Mouse (Mus musculus): ENCODE results near the gene Gm867. TPM values are rescaled to one million over a fixed set of nuclear protein-coding genes. Genes with fewer than 3 reads are reported as not detected.

Gm867 gene
- total RNA-seq, 2 experiments from 2014 or later, result not detected

DNA sequence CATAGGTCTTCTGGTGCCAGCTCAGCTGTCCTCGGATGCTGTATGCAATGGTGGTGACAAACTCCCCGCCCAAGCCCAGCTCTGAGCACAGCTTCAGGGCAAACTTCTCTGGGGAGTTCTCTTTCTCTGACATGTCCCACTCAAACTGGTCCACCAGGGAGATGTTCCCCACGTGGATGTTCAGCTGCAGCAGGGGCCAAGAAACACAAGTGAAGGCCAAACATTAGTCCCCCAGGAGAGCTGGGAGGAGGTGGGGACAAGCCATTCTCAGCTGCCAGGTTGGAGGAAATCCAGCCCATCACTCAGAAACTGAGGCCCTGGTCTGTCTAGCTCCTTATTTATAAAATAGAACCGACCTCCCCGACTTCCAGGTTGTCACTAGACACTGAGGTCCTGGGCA, 36.1 kb downstream of the Gm867 start:
- intact Hi-C loops (cut with DNase I), result no loop called here
- DNase-seq, result no peak

DNA sequence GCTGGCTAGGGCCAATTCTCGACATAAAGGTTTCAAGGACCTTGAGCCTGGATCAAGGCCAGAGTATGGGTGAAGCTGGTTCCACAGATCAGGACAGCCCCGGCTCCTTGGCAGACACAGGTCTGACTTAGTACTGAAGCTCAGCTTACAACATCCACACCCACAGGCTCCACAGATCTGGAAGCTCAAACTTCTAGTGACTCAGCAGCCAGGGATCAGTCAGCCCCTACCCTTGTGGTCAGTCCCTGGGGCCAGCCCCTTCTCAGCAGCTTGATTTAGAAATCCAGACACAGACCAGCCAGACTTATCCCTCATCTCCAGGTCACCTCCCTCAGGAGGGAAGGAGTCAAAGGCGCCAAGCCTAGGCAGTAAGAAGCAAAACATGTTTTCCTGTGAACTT, 41.6 kb downstream of the Gm867 start:
- DNase-seq, result peak; percentile 63 to 70
- intact Hi-C loops (cut with DNase I), result loop anchor here (2.0 kb wide), 1 partner anchor 24 kb away; no protein-coding TSS in a partner anchor

DNA sequence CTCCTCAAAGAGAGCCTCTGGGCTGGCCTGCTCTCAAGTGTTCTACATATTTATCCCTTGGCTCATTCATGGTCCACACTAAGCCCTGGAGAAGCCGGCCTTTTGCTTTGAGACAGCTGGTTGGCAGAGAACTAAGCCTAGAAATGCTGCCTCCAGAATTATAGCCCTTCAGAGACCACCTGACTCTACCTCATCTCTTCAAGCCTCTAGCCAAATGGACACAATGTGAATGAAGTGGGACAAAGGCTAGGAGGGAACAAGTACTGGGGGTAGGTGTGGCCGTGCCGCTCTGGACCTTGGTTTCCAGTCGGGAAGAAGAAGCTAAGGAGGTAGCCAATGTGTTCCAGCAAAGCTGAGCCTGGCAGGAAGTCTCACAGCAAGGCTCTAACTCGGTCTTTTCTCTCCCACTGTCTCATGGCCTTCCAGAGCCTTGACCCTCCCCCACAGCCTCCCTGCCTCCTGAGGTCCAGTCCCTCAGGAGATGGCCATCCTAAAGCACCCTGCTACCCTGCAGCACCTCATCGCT, 42.4 kb downstream of the Gm867 start:
- intact Hi-C loops (cut with DNase I), result loop anchor here (2.0 kb wide), 1 partner anchor 25 kb away; no protein-coding TSS in a partner anchor
- DNase-seq, result no peak

GRCm38 (mm10) chr10:75897373-75897772, 43.1 kb downstream of the Gm867 start:
- DNase-seq, result peak; percentile 76 to 78
- intact Hi-C loops (cut with DNase I), result loop anchor here (1.0 kb wide), 1 partner anchor 52 kb away; no protein-coding TSS in a partner anchor

DNA sequence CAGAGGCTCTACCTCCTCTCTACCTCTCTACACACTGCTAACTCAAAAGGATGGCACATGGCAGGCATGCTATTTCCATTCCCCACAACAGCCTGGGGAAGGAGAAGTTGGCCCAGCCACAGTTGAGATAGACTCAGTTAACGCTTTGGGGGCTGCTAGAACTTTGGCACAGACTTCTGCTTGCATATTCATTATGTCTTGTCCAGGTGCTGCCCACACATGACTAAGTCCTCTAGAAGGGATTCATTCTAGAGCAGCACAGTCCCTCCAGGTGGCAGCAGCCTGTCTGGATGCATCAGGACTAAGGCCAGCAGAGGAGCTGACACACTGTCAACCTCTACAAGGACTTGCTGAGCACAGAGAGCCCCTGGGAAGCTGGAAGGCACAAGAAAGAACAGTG, 44.3 kb downstream of the Gm867 start:
- DNase-seq, result no peak
- intact Hi-C loops (cut with DNase I), result no loop called here

- intact Hi-C loops (cut with DNase I), result no loop called here
- DNase-seq, result no peak
These were observed 44.7 kb downstream of the Gm867 start for GRCm38 (mm10) chr10:75895730-75896129.

DNA sequence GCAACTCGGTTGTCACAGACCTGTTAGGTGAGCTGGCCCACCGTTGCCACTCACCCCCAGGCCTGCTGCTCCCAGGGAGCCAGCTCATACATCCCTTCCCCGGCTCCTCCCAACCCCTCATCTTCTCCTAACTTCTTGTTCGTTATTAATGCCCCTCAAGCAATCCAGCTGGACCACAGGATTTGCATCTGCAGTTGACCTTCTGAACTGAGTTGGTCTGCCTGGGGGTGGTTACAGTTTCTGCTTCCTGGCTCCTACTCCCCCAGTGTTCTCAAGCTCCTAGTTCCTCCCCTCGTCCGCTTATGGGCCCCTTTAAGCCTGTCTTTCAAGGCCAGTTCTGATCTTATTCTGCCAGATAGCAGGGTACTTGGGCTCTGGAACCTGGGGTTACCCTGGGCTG, 45.9 kb downstream of the Gm867 start:
- DNase-seq, result no peak

GRCm38 (mm10) chr10:75893089-75893750, 47.3 kb downstream of the Gm867 start, which contains the start of gene Derl3:
Gene Derl3, plus strand, starts transcription at chr10:75893413.
- intact Hi-C loops (cut with DNase I), result no loop called here
- DNase-seq, result peak; percentile 75 to 76

More for the DNA sequence above, 45.9 kb downstream of the Gm867 start:
- intact Hi-C loops (cut with DNase I), result no loop called here

DNA sequence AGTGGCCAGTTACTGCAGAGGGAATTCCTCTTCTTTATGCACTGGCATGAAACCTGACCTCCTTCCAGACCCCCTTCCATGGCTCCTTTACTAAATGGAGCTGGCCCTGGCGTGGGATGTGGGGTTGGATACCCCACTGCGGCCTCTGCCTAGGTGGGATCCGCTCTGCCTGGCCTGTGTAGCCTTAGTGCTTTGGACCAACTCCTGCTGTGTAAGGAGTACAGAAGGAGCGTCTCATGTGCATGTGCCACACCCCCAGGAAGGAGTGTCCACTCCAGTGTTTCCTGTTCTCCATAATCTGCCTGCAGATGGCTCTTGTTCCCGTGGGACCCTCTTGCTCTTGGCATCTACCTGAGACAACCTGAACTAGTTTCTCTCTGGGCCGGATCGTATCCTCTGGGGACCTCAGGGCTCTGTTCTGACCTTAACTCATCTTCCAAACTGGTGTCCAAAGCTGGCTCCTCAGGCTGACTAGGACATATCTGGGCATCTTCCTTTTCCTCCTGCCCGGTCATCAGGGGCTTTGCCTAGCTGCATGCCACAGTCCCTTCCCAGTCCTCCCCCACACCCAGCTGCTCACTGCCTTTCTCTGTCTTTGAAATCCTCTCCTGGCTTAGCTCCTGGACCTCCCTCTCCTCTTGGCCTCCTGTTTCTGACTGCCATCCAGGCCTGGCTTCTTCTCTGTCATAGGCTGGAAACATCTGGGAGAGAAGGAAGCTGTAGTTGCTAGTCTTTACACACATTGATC, 50.9 kb downstream of the Gm867 start:
- no peak for DNase-seq
- intact Hi-C loops (cut with DNase I), result no loop called here

Other genes with a start within 250 kb of the Gm867 start
- gene Cabin1, start 176.3 kb downstream of the Gm867 start, total RNA-seq (2021), result 1 to 10 TPM; 7.3 to 8.7 TPM
- 10 to 100 TPM; 28.5 to 41.7 TPM for gene Ddt, start 167.3 kb downstream of the Gm867 start, total RNA-seq (2021)
- not detected for gene Gm20441, start 159.7 kb downstream of the Gm867 start, total RNA-seq (2021)
- 1 to 10 TPM; 3.3 to 3.5 TPM for gene Gstt3, start 159.3 kb downstream of the Gm867 start, total RNA-seq (2021)
- 1 to 10 TPM; 4.4 to 5.6 TPM for gene Gstt1, start 142.1 kb downstream of the Gm867 start, total RNA-seq (2021)
- not detected for gene Gstt4, start 118.1 kb downstream of the Gm867 start, total RNA-seq (2021)
- 1 to 10 TPM; 3.6 to 4.7 TPM for gene Gstt2, start 103.2 kb downstream of the Gm867 start, total RNA-seq (2021)
- gene Mif, start 80.4 kb downstream of the Gm867 start, total RNA-seq (2021), result 100 to 1,000 TPM; 135 to 144 TPM
- not detected for gene Derl3, start 47.3 kb downstream of the Gm867 start, total RNA-seq (2021)
- gene Smarcb1, start 19.1 kb downstream of the Gm867 start, total RNA-seq (2021), result 10 to 100 TPM; 10.8 to 12.2 TPM
- gene Chchd10, start 7.5 kb downstream of the Gm867 start, total RNA-seq (2021), result 1,000 to 10,000 TPM; 1,320 to 1,585 TPM
- gene Mmp11, start 4.2 kb downstream of the Gm867 start, total RNA-seq (2021), result 1 to 10 TPM; 2.1 to 2.3 TPM
- not detected for gene Vpreb3, start 2.4 kb upstream of the Gm867 start, total RNA-seq (2021)
- not detected for gene Gm5134, start 13.8 kb upstream of the Gm867 start, total RNA-seq (2021)
- 1 to 10 TPM; 6.5 to 7.4 TPM for gene Zfp280b, start 92.0 kb upstream of the Gm867 start, total RNA-seq (2021)
- not detected for gene Slc5a4b, start 170.3 kb upstream of the Gm867 start, total RNA-seq (2021)
- not detected for gene Slc5a4a, start 206.8 kb upstream of the Gm867 start, total RNA-seq (2021)

All from gastrocnemius, postnatal 36 days (tissue).